Comparison of ENCODE assay signal across 8 mouse cellular contexts in genomic region chr2:152048003-152048980, GRCm38 (mm10). TPM values are rescaled to one million over a fixed set of nuclear protein-coding genes. Genes with fewer than 3 reads are reported as not detected.
DNase-seq lines count a peak whose midpoint lies in the region; TF ChIP-seq lines count a peak whose summit lies in the region.

No protein-coding gene starts in this region.

- no peaks in the 10 kb centered on the region for H3K36me3 ChIP-seq in spleen, adult 2 months (ENCODE audit: control insufficient read depth, insufficient read depth, low read length)

- peak overlapping the region; percentile 7; the same call in 1 of the 2 replicates for H3K4me3 ChIP-seq in spleen, adult 2 months (ENCODE audit: extremely low read depth, insufficient read depth, insufficient read length)
- H3K4me3 ChIP-seq in olfactory bulb, adult 2 months (ENCODE audit: insufficient read depth, low read depth, low read length), result peak overlapping the region; percentile 48

- peak; percentile 59 for DNase-seq in embryo, embryonic 10.5 days (ENCODE audit: low spot score)
- DNase-seq in embryo, embryonic 10 days (ENCODE audit: low spot score), result no peak
- DNase-seq in spleen, adult 2 months (ENCODE audit: low read depth in 1 of 2, low spot score in 2 of 2), result no peak
- no peak for DNase-seq in spleen, postnatal 10 days (ENCODE audit: low spot score in 2 of 2)
- peak; percentile 41 to 56 for DNase-seq in kidney, postnatal 4 days
- DNase-seq in layer of hippocampus, postnatal 25 days (ENCODE audit: extremely low spot score in 1 of 2, low spot score in 1 of 2), result no peak
- no peak for DNase-seq in frontal cortex, postnatal 14 days (ENCODE audit: low spot score in 2 of 2)

- TF ChIP-seq POLR2A in spleen, adult 2 months (IDR thresholded peaks at IDR 0.05; ENCODE audit: low read depth, low read length), result no peak
- no peak for TF ChIP-seq POLR2A in olfactory bulb, adult 2 months (IDR thresholded peaks at IDR 0.05; ENCODE audit: insufficient read depth, low read depth, low read length)

- WGBS in spleen, adult 2 months, result 2% methylated on average over 80 of the region's 82 CpGs
- WGBS in olfactory bulb, adult 2 months, result 1% methylated on average over 80 of the region's 82 CpGs

- H3K27ac ChIP-seq in spleen, adult 2 months (ENCODE audit: insufficient read depth, low read length), result no peak overlapping the region
- H3K27ac ChIP-seq in olfactory bulb, adult 2 months (ENCODE audit: insufficient read depth, low read depth, low read length), result no peak overlapping the region

- H3K4me1 ChIP-seq in spleen, adult 2 months (ENCODE audit: control insufficient read depth, insufficient read depth, insufficient read length), result peaks cover 3% of the 10 kb centered on the region; the same call in 1 of the 2 replicates
- peaks cover 29% of the 10 kb centered on the region for H3K4me1 ChIP-seq in olfactory bulb, adult 2 months (ENCODE audit: control insufficient read depth, insufficient read depth, low read length)

- no peak for TF ChIP-seq CTCF in spleen, adult 2 months (IDR thresholded peaks at IDR 0.05; ENCODE audit: extremely low read depth, insufficient read depth, insufficient read length, insufficient replicate concordance)
- no peak for TF ChIP-seq CTCF in olfactory bulb, adult 2 months (IDR thresholded peaks at IDR 0.05; ENCODE audit: insufficient read depth, low read depth, low read length)

- peaks cover 23% of the 10 kb centered on the region for H3K27me3 ChIP-seq in spleen, adult 2 months (ENCODE audit: control insufficient read depth, insufficient read depth, low read length)

RNA-seq across cellular contexts. Expression of gene Scrt2, which starts 33.0 kb away (rescaled TPM):
- not detected in 2 replicates for polyA plus RNA-seq in spleen, adult 2 months (2012; rRNA removed)
- polyA plus RNA-seq in olfactory bulb, adult 2 months (2012; ENCODE audit: insufficient read depth, insufficient read length, low replicate concordance, missing spikeins), result not detected in 2 replicates
- 10 to 100 TPM; 21.1 to 23.1 TPM for total RNA-seq in layer of hippocampus, postnatal 25 days (2021)

RNA-seq across cellular contexts. Expression of gene Slc52a3, which starts 52.0 kb away (rescaled TPM):
- 2.1 and 2.9 TPM in 2 replicates for polyA plus RNA-seq in spleen, adult 2 months (2012; rRNA removed)
- polyA plus RNA-seq in olfactory bulb, adult 2 months (2012; ENCODE audit: insufficient read depth, insufficient read length, low replicate concordance, missing spikeins), result not detected in 2 replicates
- 1 to 10 TPM; 2.6 TPM for total RNA-seq in layer of hippocampus, postnatal 25 days (2021)

RNA-seq across cellular contexts. Expression of gene Srxn1, which starts 57.0 kb away (rescaled TPM):
- polyA plus RNA-seq in spleen, adult 2 months (2012; rRNA removed), result 13.3 and 15.2 TPM in 2 replicates
- not detected in 2 replicates for polyA plus RNA-seq in olfactory bulb, adult 2 months (2012; ENCODE audit: insufficient read depth, insufficient read length, low replicate concordance, missing spikeins)
- total RNA-seq in layer of hippocampus, postnatal 25 days (2021), result 10 to 100 TPM; 67.2 to 75.2 TPM

Comparison
In these comparisons a context has a peak if more than half of its experiments do, and no peak if none do; other contexts are left out.
1. DNase-seq: peak in embryo, embryonic 10.5 days (single experiment) and kidney, postnatal 4 days (2 of 2); none in embryo, embryonic 10 days (single experiment), spleen, adult 2 months (0 of 2), spleen, postnatal 10 days (0 of 2), layer of hippocampus, postnatal 25 days (0 of 2) and frontal cortex, postnatal 14 days (0 of 2).